Mouse (Mus musculus) embryonic facial prominence, embryonic 15.5 days (tissue): ENCODE results near the gene Hexim1. TPM values are rescaled to one million over a fixed set of nuclear protein-coding genes. Genes with fewer than 3 reads are reported as not detected.

ENCODE experiments used
- ATAC-seq: fragments of 200-750 bp; cut with Nextera tagmentation; 2 replicates; pipeline ENCODE4 v1.8.0; 2017; ENCODE audit warnings: low read depth, moderate TSS enrichment; ENCODE audit not compliant: insufficient number of reproducible peaks, low FRiP score, low TSS enrichment
- H3K27ac ChIP-seq: fragments of 300-500 bp; sonication (generic); replicated peaks from 2 replicates; pipeline ENCODE4 v1.5.1; 2015; ENCODE audit warnings: mild to moderate bottlenecking, inconsistent platforms
- H3K27me3 ChIP-seq: fragments of 300-500 bp; sonication (generic); 2 replicates; pipeline ENCODE4 v1.6.1; 2015; ENCODE audit warnings: inconsistent platforms
- H3K36me3 ChIP-seq: fragments of 300-500 bp; sonication (generic); 2 replicates; pipeline ENCODE4 v1.6.1; 2015; ENCODE audit warnings: mild to moderate bottlenecking, inconsistent platforms
- H3K4me1 ChIP-seq: fragments of 300-500 bp; sonication (generic); 2 replicates; pipeline ENCODE4 v1.6.1; 2015; ENCODE audit warnings: inconsistent platforms
- H3K4me2 ChIP-seq: fragments of 300-500 bp; sonication (generic); replicated peaks from 2 replicates; pipeline ENCODE4 v1.6.1; 2015; ENCODE audit warnings: mild to moderate bottlenecking, inconsistent platforms
- H3K4me3 ChIP-seq: fragments of 300-500 bp; sonication (generic); replicated peaks from 2 replicates; pipeline ENCODE4 v1.5.1; 2015; ENCODE audit warnings: mild to moderate bottlenecking, inconsistent platforms
- H3K9ac ChIP-seq: fragments of 300-500 bp; sonication (generic); 2 replicates; pipeline ENCODE4 v1.6.1; 2015; ENCODE audit warnings: inconsistent platforms
- H3K9me3 ChIP-seq: fragments of 300-500 bp; sonication (generic); replicated peaks from 2 replicates; pipeline ENCODE4 v1.6.1; 2016; ENCODE audit warnings: inconsistent platforms
- WGBS: fragments of 180-500 bp; shearing (Covaris S2); methylation state at CpG from one replicate; pipeline ENCODE4 v1.1.7; 2015; 5-methylcytosine and 5-hydroxymethylcytosine counted together
- polyA plus RNA-seq: library from polyadenylated mRNA; unstranded; fragments of >200 nt; fragmentation: Nextera tagmentation; extraction: Ambion mirVana; gene quantifications from 2 replicates; pipeline ENCODE4 v1.2.1, GENCODE M21; 2015

The Hexim1 gene
- polyA plus RNA-seq, 1 experiment from 2014 or later, result 5.9 TPM

DNA sequence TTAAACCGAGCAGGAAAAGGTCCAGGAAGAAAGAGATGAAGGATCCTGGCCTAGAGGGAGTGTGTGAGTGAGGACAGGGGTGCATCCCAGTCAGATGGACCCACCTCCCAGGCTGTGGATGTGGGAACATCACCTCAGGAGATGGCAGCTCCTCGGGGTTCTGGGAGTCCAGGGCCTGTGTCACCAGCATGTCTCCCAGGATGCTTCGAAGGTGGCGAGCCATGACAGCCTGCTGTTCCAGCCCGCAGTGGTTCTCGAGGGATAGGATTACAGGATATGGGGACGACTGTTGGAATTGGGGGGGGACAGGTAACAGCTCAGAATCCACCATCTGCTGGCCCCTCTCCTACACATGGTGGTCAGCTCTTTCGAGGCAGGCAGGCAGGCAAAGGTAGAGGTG, 39.5 kb upstream of the Hexim1 start:
- 74% methylated on average over 8 of the region's 8 CpGs for WGBS

DNA sequence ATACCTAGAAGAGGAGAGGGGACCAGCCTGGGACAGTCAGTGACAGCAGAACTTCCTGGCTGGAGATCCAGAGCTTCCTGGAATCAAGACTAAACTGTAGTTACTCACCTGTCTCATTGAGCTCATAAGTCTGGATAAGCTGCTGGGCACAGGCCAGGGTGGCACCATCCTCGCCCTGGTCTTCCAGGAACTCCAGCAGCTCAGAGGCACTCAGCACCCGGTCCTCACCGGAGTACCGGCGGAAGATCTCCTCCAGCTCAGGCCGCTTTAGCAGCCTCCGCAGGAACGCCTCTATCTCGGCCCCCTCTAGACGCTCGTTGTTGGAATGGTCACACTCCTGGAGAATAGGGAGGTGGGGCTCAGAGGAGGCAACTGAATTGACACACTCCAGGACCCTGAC, 37.9 kb upstream of the Hexim1 start:
- H3K27me3 ChIP-seq, result peaks cover 15% of the 10 kb centered on the region

More for the DNA sequence above, 39.5 kb upstream of the Hexim1 start:
- peaks cover 14% of the 10 kb centered on the region for H3K27me3 ChIP-seq
- no peaks in the 10 kb centered on the region for H3K9me3 ChIP-seq
- H3K36me3 ChIP-seq, result no peaks in the 10 kb centered on the region; the same call in 1 of the 2 replicates
- no peak for ATAC-seq
- no peak overlapping the region for H3K9ac ChIP-seq
- H3K4me2 ChIP-seq, result no peak overlapping the region
- no peak overlapping the region for H3K27ac ChIP-seq
- H3K4me3 ChIP-seq, result no peak overlapping the region
- H3K4me1 ChIP-seq, result peaks cover 14% of the 10 kb centered on the region; the same call in 1 of the 2 replicates

DNA sequence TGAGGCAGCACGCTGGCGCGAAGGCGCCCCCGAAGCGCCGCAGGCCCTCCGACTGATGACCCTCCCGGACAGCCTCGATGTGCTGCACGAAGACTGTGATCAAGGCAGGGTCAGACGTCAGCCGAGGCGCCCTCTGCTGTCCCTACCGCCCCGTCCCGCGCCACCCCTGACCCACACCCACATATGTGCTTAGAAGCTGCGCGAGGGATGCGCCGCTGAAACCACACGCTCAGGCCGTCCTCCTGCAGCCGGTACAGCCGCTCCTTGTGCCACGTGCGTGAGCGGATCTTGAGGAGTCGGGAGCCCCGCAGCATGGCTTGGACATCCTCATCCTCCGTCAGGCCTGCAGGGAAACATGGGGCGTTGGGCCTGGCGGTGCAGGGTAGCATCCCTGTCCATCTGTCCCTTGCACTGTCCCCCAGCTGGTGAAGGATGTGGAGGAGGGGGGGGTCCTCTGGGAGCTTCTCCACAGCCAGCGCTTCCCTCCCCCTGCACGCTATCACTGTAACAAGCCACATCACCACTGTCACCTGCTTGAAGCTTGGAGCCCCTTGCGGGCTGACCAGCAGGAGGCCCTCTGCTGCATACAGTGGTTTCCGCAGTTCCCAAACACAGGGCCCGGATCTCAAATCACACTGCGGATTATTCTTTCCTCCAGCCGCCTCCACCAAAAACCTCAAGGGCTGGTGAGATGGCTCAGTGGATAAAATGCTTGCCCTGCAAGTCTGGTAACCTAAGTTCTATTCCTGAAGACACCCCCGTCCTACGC, 35.5 kb upstream of the Hexim1 start:
- 5% methylated on average over 43 of the region's 43 CpGs for WGBS
- H3K4me3 ChIP-seq, result peak overlapping the region; percentile 28
- H3K9me3 ChIP-seq, result no peaks in the 10 kb centered on the region
- H3K27me3 ChIP-seq, result peaks cover 15% of the 10 kb centered on the region
- H3K4me1 ChIP-seq, result peaks cover 14% of the 10 kb centered on the region; the same call in 1 of the 2 replicates
- no peaks in the 10 kb centered on the region; the same call in 1 of the 2 replicates for H3K36me3 ChIP-seq
- no peak for ATAC-seq
- peak overlapping the region; percentile 49 for H3K4me2 ChIP-seq
- H3K9ac ChIP-seq, result peak overlapping the region; percentile 3; the same call in 1 of the 2 replicates
- no peak overlapping the region for H3K27ac ChIP-seq

More for the DNA sequence above, 37.9 kb upstream of the Hexim1 start:
- ATAC-seq, result no peak
- Histone ChIP-seq H3K36me3 (no peaks in the 10 kb centered on the region; the same call in 1 of the 2 replicates), H3K4me1 (peaks cover 14% of the 10 kb centered on the region; the same call in 1 of the 2 replicates), H3K4me2 (no peak overlapping the region), H3K4me3 (no peak overlapping the region), H3K27ac (no peak overlapping the region), H3K9me3 (no peaks in the 10 kb centered on the region), H3K9ac (no peak overlapping the region)
- WGBS, result 89% methylated on average over 11 of the region's 11 CpGs

DNA sequence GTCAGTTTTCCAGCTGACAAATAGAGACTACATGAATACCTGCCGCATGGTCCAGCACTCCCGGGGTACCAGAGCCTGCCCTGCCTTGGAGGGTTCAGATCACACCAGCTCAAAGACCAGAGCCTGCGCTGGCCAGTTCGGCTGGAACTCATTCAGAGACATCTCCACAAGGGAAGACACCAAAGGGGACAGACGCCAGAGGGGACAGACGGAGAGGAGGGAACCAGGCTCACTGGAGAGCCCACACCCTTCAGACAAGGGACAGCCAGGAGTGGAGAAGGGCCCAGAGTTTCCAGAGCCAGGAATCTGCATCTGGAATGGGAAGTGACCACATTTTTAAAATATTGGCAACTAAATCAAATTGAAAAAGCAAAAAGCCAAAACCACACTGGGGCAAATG, 34.4 kb upstream of the Hexim1 start:
- Histone ChIP-seq H3K4me3 (no peak overlapping the region), H3K9ac (no peak overlapping the region), H3K36me3 (no peaks in the 10 kb centered on the region; the same call in 1 of the 2 replicates), H3K27me3 (peaks cover 15% of the 10 kb centered on the region), H3K27ac (no peak overlapping the region), H3K9me3 (no peaks in the 10 kb centered on the region), H3K4me1 (peaks cover 14% of the 10 kb centered on the region; the same call in 1 of the 2 replicates), H3K4me2 (no peak overlapping the region)
- no peak for ATAC-seq
- WGBS, result 56% methylated on average over 6 of the region's 6 CpGs

DNA sequence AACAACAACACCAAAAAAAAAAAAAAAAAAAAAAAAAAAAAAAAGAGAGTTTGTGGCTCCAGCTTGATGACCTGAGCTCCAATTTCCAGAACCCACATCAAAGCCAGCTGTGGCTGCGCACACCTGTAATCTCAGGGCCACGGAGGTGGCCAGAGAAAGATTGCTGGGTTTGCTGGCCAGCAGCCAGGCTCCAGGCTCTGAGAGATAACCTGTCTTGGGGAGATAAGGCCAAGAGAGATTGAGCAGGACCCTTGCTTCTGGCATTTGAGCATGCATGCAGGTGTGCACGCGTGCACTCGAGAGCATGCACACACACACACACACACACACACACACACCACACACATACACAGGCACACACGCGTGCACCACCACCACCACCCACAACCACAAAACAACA, 22.7 kb upstream of the Hexim1 start:
- no peak overlapping the region for H3K4me3 ChIP-seq
- no peak for ATAC-seq
- peaks cover 22% of the 10 kb centered on the region for H3K4me1 ChIP-seq
- no peak overlapping the region for H3K9ac ChIP-seq
- H3K36me3 ChIP-seq, result no peaks in the 10 kb centered on the region
- H3K9me3 ChIP-seq, result no peaks in the 10 kb centered on the region
- no peak overlapping the region for H3K4me2 ChIP-seq
- no peak overlapping the region for H3K27ac ChIP-seq
- no peaks in the 10 kb centered on the region for H3K27me3 ChIP-seq
- 88% methylated on average over 7 of the region's 7 CpGs for WGBS

DNA sequence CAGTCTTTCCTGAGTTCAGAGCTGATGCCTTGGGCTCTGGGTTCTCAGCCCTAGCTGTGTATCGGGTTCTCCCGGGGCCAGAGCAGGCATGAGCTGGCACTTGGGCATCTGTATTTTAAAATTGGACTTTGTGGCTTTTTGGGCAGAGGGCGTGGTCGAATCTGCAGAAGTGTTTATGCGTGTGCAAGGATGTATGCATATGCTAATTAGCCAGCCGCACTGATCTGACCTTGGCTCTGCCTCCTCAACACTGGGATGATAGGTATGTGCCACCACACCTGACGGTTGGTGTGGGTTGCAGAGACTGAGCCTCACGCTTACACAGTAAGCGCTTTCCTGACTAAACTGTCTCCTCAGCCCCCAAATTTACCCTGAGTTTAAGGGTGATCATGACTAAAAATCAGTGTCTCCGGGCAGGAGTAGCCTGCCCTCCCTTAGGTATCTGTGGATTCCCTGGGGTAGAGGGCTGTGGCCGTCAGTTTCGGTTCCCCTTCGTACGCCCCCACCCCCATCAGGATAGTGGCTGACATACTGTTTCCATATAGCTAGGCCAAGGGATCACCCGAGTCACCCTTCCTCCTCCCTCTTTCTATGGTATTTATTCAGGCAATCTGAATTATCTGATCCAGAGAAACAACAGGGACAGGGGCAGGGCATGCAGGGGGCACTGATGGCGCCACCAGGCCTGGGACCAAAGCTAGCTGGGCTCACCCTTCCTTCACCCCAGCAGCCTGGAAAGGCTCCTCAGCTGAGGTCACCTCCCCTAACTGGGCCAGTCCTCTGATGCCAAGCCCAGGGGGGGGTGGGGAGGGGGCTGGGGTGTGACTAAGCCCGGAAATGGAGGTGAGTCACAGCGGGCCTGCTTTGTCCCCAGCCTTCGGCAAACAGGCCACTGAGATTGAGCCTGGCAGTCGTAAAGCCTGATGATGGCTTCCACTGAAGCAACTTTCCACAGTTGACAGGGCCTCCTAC, 21.9 kb upstream of the Hexim1 start:
- Histone ChIP-seq H3K27me3 (no peaks in the 10 kb centered on the region), H3K4me1 (peaks cover 25% of the 10 kb centered on the region), H3K36me3 (no peaks in the 10 kb centered on the region), H3K4me2 (no peak overlapping the region), H3K9me3 (no peaks in the 10 kb centered on the region), H3K4me3 (no peak overlapping the region), H3K9ac (no peak overlapping the region), H3K27ac (no peak overlapping the region)
- no peak for ATAC-seq
- 66% methylated on average over 20 of the region's 20 CpGs for WGBS

DNA sequence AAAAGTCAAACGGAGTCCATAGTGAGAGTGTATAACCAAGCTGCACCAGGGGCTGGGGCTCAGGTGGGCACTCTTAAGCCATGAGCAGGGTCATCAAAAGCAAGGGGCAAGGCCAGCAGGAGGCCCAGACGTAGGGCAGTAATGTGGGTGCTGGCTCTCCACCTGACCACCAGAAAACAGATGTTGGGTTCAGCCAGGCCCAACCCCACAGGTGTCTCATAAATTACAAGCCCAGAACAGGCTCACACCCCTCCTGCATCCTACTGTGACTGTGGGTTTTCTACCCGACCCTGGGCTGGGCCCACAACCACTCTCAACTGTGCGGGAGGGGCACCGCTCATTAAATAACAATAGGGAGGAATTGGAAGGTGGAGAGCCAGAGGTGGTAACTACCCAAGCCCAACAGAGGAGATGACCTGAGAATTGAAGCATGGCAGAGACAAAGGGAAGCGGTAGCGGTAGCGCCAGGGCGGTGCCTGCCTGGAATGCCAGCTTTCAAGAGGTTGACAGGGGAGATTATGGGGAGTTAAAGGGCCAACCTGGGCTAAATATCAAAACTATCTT, 20.8 kb upstream of the Hexim1 start:
- Histone ChIP-seq H3K4me2 (no peak overlapping the region), H3K9me3 (no peaks in the 10 kb centered on the region), H3K27ac (no peak overlapping the region), H3K4me3 (no peak overlapping the region), H3K36me3 (no peaks in the 10 kb centered on the region), H3K27me3 (peaks cover 5% of the 10 kb centered on the region; the same call in 1 of the 2 replicates), H3K9ac (no peak overlapping the region), H3K4me1 (peaks cover 29% of the 10 kb centered on the region)
- 72% methylated on average over 9 of the region's 9 CpGs for WGBS
- no peak for ATAC-seq

DNA sequence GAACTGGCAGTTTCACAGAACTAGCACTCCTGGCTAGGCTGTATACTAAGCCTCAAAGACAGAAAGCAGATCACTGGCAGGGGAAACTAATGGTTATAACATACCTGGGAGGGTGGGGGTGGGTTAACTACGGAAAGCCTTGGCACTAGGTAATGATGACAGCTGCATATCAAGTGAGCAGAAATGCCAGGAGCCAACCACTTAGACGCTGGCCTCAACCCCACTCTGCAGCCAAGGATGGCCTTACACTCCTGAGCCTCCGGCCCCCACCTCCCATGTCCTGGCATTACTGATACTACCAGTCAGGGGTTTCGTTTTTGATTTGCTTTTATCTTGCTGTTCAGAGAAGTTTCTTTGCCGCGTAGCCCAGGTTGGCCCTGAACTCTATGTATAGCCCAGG, 20.2 kb upstream of the Hexim1 start:
- no peak for ATAC-seq
- H3K4me1 ChIP-seq, result peaks cover 33% of the 10 kb centered on the region

DNA sequence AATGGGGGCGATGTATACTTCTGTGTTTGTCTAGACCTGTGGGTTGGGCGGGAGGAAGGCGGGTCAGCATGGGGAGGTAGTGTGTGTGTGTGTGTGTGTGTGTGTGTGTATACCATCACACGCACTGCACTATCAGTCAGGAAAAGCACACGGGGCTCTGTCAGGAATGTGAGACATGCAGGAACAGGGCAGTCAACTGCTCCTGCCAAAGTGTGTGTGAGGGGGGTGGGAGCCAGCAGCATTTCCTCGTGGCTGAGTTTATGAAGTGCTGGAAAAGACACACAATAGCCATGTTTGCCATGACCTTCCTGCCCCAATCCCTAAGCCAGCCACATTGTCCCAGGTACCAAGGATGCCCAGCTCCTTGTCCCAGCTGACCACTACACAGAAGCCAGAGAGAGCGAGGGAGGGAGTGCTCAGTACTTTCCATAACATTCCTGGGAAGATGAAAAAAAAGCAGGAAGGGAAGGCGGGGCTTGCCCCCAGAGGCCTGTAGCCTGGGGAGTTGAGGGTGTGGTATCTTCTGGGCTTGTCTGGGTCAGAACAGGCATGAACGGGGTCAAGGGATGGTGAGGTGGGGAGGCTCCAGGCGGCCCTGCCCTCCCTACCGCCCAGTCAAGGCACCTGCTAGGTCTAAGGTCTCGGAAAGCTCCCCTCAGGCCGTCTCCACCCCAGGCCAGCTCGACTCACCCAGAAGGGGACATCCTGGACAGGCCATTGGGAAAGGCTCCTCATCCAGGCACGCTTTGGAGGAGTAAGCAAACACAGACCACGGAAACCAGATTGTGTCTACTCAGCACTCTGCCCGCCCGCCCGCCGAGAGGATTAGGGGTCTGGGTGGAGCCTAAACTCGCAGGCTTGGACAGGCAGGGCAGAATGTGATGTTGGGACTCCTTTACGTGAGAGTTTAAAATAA, 18.8 kb upstream of the Hexim1 start:
- no peak overlapping the region for H3K9ac ChIP-seq

More for the DNA sequence above, 20.2 kb upstream of the Hexim1 start:
- Histone ChIP-seq H3K4me2 (no peak overlapping the region), H3K36me3 (no peaks in the 10 kb centered on the region), H3K9me3 (no peaks in the 10 kb centered on the region), H3K27ac (no peak overlapping the region), H3K27me3 (peaks cover 9% of the 10 kb centered on the region; the same call in 1 of the 2 replicates), H3K9ac (no peak overlapping the region), H3K4me3 (no peak overlapping the region)
- WGBS, result 91% methylated on average over 6 of the region's 6 CpGs

DNA sequence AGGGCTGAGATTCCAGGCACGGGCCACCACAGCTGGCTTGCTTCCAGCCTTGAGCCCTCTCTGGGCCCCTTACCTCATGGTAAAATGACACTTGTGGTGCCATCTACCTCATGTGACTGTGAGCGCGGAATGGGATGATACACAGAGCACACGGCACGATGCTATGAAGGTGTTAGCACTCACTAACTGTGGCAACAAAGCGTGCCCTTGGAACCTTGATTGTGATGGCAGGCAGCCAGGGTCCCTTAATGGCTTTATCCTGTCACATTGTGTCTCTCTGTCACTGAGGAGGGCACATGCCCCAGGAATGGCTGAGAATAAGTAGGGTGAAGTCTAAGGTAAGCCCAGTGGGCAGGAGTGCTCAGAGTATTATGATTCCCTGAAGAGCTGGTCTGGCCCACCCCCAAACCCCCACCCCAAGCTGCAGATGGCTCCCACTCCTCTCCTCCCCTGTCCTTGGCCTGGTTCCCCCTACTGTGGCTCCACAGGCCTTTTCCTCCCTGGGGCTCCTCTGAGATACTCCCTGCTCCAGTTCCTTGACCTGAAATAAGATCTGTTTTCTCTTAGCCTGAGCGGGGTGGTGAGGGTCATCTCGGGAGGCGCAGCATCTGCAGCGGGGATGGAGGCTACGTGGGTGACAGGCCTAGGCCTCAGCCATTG, 17.4 kb upstream of the Hexim1 start:
- WGBS, result 59% methylated on average over 11 of the region's 11 CpGs
- no peak overlapping the region for H3K27ac ChIP-seq
- H3K27me3 ChIP-seq, result peaks cover 13% of the 10 kb centered on the region
- no peak overlapping the region for H3K4me2 ChIP-seq
- no peaks in the 10 kb centered on the region for H3K36me3 ChIP-seq
- ATAC-seq, result no peak
- H3K9me3 ChIP-seq, result no peaks in the 10 kb centered on the region
- no peak overlapping the region for H3K9ac ChIP-seq
- peaks cover 58% of the 10 kb centered on the region for H3K4me1 ChIP-seq
- H3K4me3 ChIP-seq, result no peak overlapping the region

More for the DNA sequence above, 18.8 kb upstream of the Hexim1 start:
- peak overlapping the region; percentile 32 for H3K4me3 ChIP-seq
- WGBS, result 20% methylated on average over 22 of the region's 22 CpGs
- peaks cover 46% of the 10 kb centered on the region for H3K4me1 ChIP-seq
- no peaks in the 10 kb centered on the region for H3K36me3 ChIP-seq
- H3K4me2 ChIP-seq, result peak overlapping the region; percentile 37
- peaks cover 13% of the 10 kb centered on the region for H3K27me3 ChIP-seq
- no peak for ATAC-seq
- H3K27ac ChIP-seq, result peak overlapping the region; percentile 78
- no peaks in the 10 kb centered on the region for H3K9me3 ChIP-seq
